Mouse (Mus musculus) erythroblast, embryonic 14.5 days (primary cell): ENCODE measurements around the gene Cd19. TPM values are rescaled to one million over a fixed set of nuclear protein-coding genes. Genes with fewer than 3 reads are reported as not detected.

Experiments used
- H3K27me3 ChIP-seq: 2 replicates; pipeline ENCODE4 v1.6.1; 2012; ENCODE audit warnings: inconsistent platforms; ENCODE audit not compliant: control insufficient read depth
- H3K36me3 ChIP-seq: 2 replicates; pipeline ENCODE4 v1.6.1; 2012; ENCODE audit warnings: mild to moderate bottlenecking, inconsistent platforms; ENCODE audit not compliant: control insufficient read depth
- H3K4me1 ChIP-seq: 2 replicates; pipeline ENCODE4 v1.6.1; 2012; ENCODE audit warnings: inconsistent platforms; ENCODE audit not compliant: control insufficient read depth
- H3K4me3 ChIP-seq: replicated peaks from 2 replicates; pipeline ENCODE3; 2012; ENCODE audit warnings: moderate library complexity, mild to moderate bottlenecking, inconsistent platforms
- H3K9me3 ChIP-seq: 2 replicates; pipeline ENCODE4 v1.6.1; 2012; ENCODE audit warnings: low read length, inconsistent platforms, mixed read lengths; ENCODE audit not compliant: control insufficient read depth
- GATA1 ChIP-seq: IDR thresholded peaks from 2 replicates; pipeline ENCODE4 v1.6.1; 2012; ENCODE audit warnings: low read length, inconsistent platforms, mixed read lengths
- TAL1 ChIP-seq: IDR thresholded peaks from 3 replicates; pipeline ENCODE4 v1.6.1; 2012; ENCODE audit warnings: low read length, inconsistent platforms, mixed read lengths
- polyA plus RNA-seq: library from polyadenylated mRNA; stranded (reverse); fragments of >175 nt; gene quantifications from 2 replicates; pipeline ENCODE4 v1.2.3, GENCODE M21; 2012

Cd19 gene
- polyA plus RNA-seq, 1 experiment = not detected

- TF ChIP-seq GATA1 (no peak), TAL1 (no peak)
- no peak overlapping the region for H3K4me3 ChIP-seq
- no peaks in the 10 kb centered on the region for H3K4me1 ChIP-seq
- H3K36me3 ChIP-seq = no peaks in the 10 kb centered on the region
- H3K9me3 ChIP-seq = no peaks in the 10 kb centered on the region
- H3K27me3 ChIP-seq = no peaks in the 10 kb centered on the region
Measured at GRCm38 (mm10) chr7:126456382-126457266, 41.9 kb upstream of the Cd19 start.

- Histone ChIP-seq H3K4me1 (no peaks in the 10 kb centered on the region), H3K9me3 (no peaks in the 10 kb centered on the region), H3K27me3 (no peaks in the 10 kb centered on the region), H3K36me3 (no peaks in the 10 kb centered on the region), H3K4me3 (no peak overlapping the region)
- no peak for TF ChIP-seq GATA1
- no peak for TF ChIP-seq TAL1
Measured at GRCm38 (mm10) chr7:126455242-126455641, 40.6 kb upstream of the Cd19 start.

GRCm38 (mm10) chr7:126453861-126454260, 39.2 kb upstream of the Cd19 start:
- no peaks in the 10 kb centered on the region for H3K4me1 ChIP-seq

GRCm38 (mm10) chr7:126452244-126452643, 37.6 kb upstream of the Cd19 start:
- H3K4me1 ChIP-seq = no peaks in the 10 kb centered on the region
- H3K36me3 ChIP-seq = no peaks in the 10 kb centered on the region
- TF ChIP-seq GATA1 (no peak), TAL1 (no peak)

More at GRCm38 (mm10) chr7:126453861-126454260, 39.2 kb upstream of the Cd19 start:
- no peaks in the 10 kb centered on the region for H3K27me3 ChIP-seq
- TF ChIP-seq GATA1 = no peak
- no peak for TF ChIP-seq TAL1
- no peaks in the 10 kb centered on the region for H3K9me3 ChIP-seq
- no peak overlapping the region for H3K4me3 ChIP-seq
- H3K36me3 ChIP-seq = no peaks in the 10 kb centered on the region

GRCm38 (mm10) chr7:126450641-126451040, 36.0 kb upstream of the Cd19 start:
- H3K36me3 ChIP-seq = peaks cover 11% of the 10 kb centered on the region
- no peaks in the 10 kb centered on the region for H3K27me3 ChIP-seq
- H3K4me3 ChIP-seq = no peak overlapping the region
- H3K9me3 ChIP-seq = no peaks in the 10 kb centered on the region
- TF ChIP-seq GATA1 (no peak), TAL1 (no peak)
- H3K4me1 ChIP-seq = no peaks in the 10 kb centered on the region

More at GRCm38 (mm10) chr7:126452244-126452643, 37.6 kb upstream of the Cd19 start:
- H3K27me3 ChIP-seq = no peaks in the 10 kb centered on the region
- no peak overlapping the region for H3K4me3 ChIP-seq
- no peaks in the 10 kb centered on the region for H3K9me3 ChIP-seq

- no peaks in the 10 kb centered on the region for H3K27me3 ChIP-seq
- TF ChIP-seq TAL1 (no peak), GATA1 (no peak)
- no peaks in the 10 kb centered on the region for H3K9me3 ChIP-seq
- peaks cover 17% of the 10 kb centered on the region for H3K36me3 ChIP-seq
- H3K4me1 ChIP-seq = no peaks in the 10 kb centered on the region
- H3K4me3 ChIP-seq = no peak overlapping the region
Measured at GRCm38 (mm10) chr7:126449991-126450390, 35.3 kb upstream of the Cd19 start.

- no peak for TF ChIP-seq GATA1
- TF ChIP-seq TAL1 = no peak
- Histone ChIP-seq H3K9me3 (no peaks in the 10 kb centered on the region), H3K27me3 (no peaks in the 10 kb centered on the region), H3K36me3 (peaks cover 26% of the 10 kb centered on the region), H3K4me3 (no peak overlapping the region), H3K4me1 (no peaks in the 10 kb centered on the region)
Measured at GRCm38 (mm10) chr7:126448481-126448880, 33.8 kb upstream of the Cd19 start.

- Histone ChIP-seq H3K9me3 (no peaks in the 10 kb centered on the region), H3K27me3 (no peaks in the 10 kb centered on the region), H3K4me1 (no peaks in the 10 kb centered on the region), H3K4me3 (no peak overlapping the region), H3K36me3 (peaks cover 26% of the 10 kb centered on the region)
- no peak for TF ChIP-seq GATA1
- TF ChIP-seq TAL1 = no peak
Measured at GRCm38 (mm10) chr7:126446217-126446616, 31.5 kb upstream of the Cd19 start.

- Histone ChIP-seq H3K4me3 (no peak overlapping the region), H3K36me3 (peaks cover 26% of the 10 kb centered on the region)
- TF ChIP-seq TAL1 (no peak), GATA1 (no peak)
Measured at GRCm38 (mm10) chr7:126445104-126445815, 30.6 kb upstream of the Cd19 start.

More at GRCm38 (mm10) chr7:126445104-126445815, 30.6 kb upstream of the Cd19 start:
- no peaks in the 10 kb centered on the region for H3K27me3 ChIP-seq
- no peaks in the 10 kb centered on the region for H3K4me1 ChIP-seq
- no peaks in the 10 kb centered on the region for H3K9me3 ChIP-seq
